Mouse (Mus musculus): ENCODE measurements around the gene Sytl1. TPM values are rescaled to one million over a fixed set of nuclear protein-coding genes. Genes with fewer than 3 reads are reported as not detected.
A peak's percentile ranks its signal among the peaks of the same experiment; 100 is the strongest.

Sytl1 gene
- polyA plus RNA-seq, 1 experiment from 2014 or later: 1.1 TPM

- no peak overlapping the region for H3K4me3 ChIP-seq (ENCODE audit: low read length)
- H3K9me3 ChIP-seq (ENCODE audit: control insufficient read depth, low read length): no peaks in the 10 kb centered on the region
Observed at GRCm38 (mm10) chr4:133257798-133258408, 5.0 kb downstream of the Sytl1 start.

GRCm38 (mm10) chr4:133257230-133257629 is 5.7 kb downstream of the Sytl1 start:
- Histone ChIP-seq H3K27ac (ENCODE audit: low read depth, low read length) (no peak overlapping the region), H3K4me3 (ENCODE audit: low read length) (peak overlapping the region; percentile 13; the same call in 1 of the 2 replicates)

More at GRCm38 (mm10) chr4:133257798-133258408, 5.0 kb downstream of the Sytl1 start:
- H3K27me3 ChIP-seq (ENCODE audit: control insufficient read depth, insufficient read depth, low read length): peaks cover 17% of the 10 kb centered on the region; the same call in 1 of the 2 replicates
- no peak for ATAC-seq (ENCODE audit: low FRiP score, low TSS enrichment)
- no peaks in the 10 kb centered on the region for H3K36me3 ChIP-seq (ENCODE audit: control insufficient read depth, insufficient read depth, low read length)
- no peak overlapping the region for H3K9ac ChIP-seq (ENCODE audit: low read depth, low read length)
- no peak overlapping the region for H3K27ac ChIP-seq (ENCODE audit: low read depth, low read length)
- no peaks in the 10 kb centered on the region for H3K4me1 ChIP-seq (ENCODE audit: control insufficient read depth, insufficient read depth, low read length)
- WGBS: 79% methylated on average over 12 of the region's 12 CpGs
- no peak overlapping the region for H3K4me2 ChIP-seq (replicated peaks; ENCODE audit: low read depth, low read length)

GRCm38 (mm10) chr4:133256820-133257219 is 6.1 kb downstream of the Sytl1 start:
- H3K9ac ChIP-seq (ENCODE audit: low read depth, low read length): peak overlapping the region; percentile 23; the same call in 1 of the 2 replicates
- peaks cover 21% of the 10 kb centered on the region for H3K27me3 ChIP-seq (ENCODE audit: control insufficient read depth, insufficient read depth, low read length)
- ATAC-seq (ENCODE audit: low FRiP score, low TSS enrichment): no peak
- 19% methylated on average over 22 of the region's 24 CpGs for WGBS
- H3K9me3 ChIP-seq (ENCODE audit: control insufficient read depth, low read length): no peaks in the 10 kb centered on the region
- peak overlapping the region; percentile 13; the same call in 1 of the 2 replicates for H3K4me3 ChIP-seq (ENCODE audit: low read length)
- no peaks in the 10 kb centered on the region for H3K36me3 ChIP-seq (ENCODE audit: control insufficient read depth, insufficient read depth, low read length)
- H3K4me1 ChIP-seq (ENCODE audit: control insufficient read depth, insufficient read depth, low read length): no peaks in the 10 kb centered on the region
- no peak overlapping the region for H3K27ac ChIP-seq (ENCODE audit: low read depth, low read length)
- H3K4me2 ChIP-seq (replicated peaks; ENCODE audit: low read depth, low read length): peak overlapping the region; percentile 25; the same call in 1 of the 2 replicates

More at GRCm38 (mm10) chr4:133257230-133257629, 5.7 kb downstream of the Sytl1 start:
- 26% methylated on average over 12 of the region's 12 CpGs for WGBS
- Histone ChIP-seq H3K36me3 (ENCODE audit: control insufficient read depth, insufficient read depth, low read length) (no peaks in the 10 kb centered on the region), H3K27me3 (ENCODE audit: control insufficient read depth, insufficient read depth, low read length) (peaks cover 17% of the 10 kb centered on the region; the same call in 1 of the 2 replicates), H3K4me2 (replicated peaks; ENCODE audit: low read depth, low read length) (peak overlapping the region; percentile 25; the same call in 1 of the 2 replicates), H3K4me1 (ENCODE audit: control insufficient read depth, insufficient read depth, low read length) (no peaks in the 10 kb centered on the region), H3K9ac (ENCODE audit: low read depth, low read length) (peak overlapping the region; percentile 23; the same call in 1 of the 2 replicates), H3K9me3 (ENCODE audit: control insufficient read depth, low read length) (no peaks in the 10 kb centered on the region)
- no peak for ATAC-seq (ENCODE audit: low FRiP score, low TSS enrichment)

GRCm38 (mm10) chr4:133255392-133255791 is 7.5 kb downstream of the Sytl1 start:
- H3K27ac ChIP-seq (ENCODE audit: low read depth, low read length): no peak overlapping the region
- H3K36me3 ChIP-seq (ENCODE audit: control insufficient read depth, insufficient read depth, low read length): no peaks in the 10 kb centered on the region
- WGBS: 79% methylated on average over 6 of the region's 6 CpGs
- H3K9ac ChIP-seq (ENCODE audit: low read depth, low read length): peak overlapping the region; percentile 18; the same call in 1 of the 2 replicates
- no peaks in the 10 kb centered on the region for H3K9me3 ChIP-seq (ENCODE audit: control insufficient read depth, low read length)
- peaks cover 8% of the 10 kb centered on the region for H3K4me1 ChIP-seq (ENCODE audit: control insufficient read depth, insufficient read depth, low read length)
- H3K4me3 ChIP-seq (ENCODE audit: low read length): no peak overlapping the region
- no peak for ATAC-seq (ENCODE audit: low FRiP score, low TSS enrichment)
- no peak overlapping the region for H3K4me2 ChIP-seq (replicated peaks; ENCODE audit: low read depth, low read length)
- H3K27me3 ChIP-seq (ENCODE audit: control insufficient read depth, insufficient read depth, low read length): peaks cover 36% of the 10 kb centered on the region

GRCm38 (mm10) chr4:133253412-133253811 is 9.5 kb downstream of the Sytl1 start:
- Histone ChIP-seq H3K4me3 (ENCODE audit: low read length) (no peak overlapping the region), H3K27me3 (ENCODE audit: control insufficient read depth, insufficient read depth, low read length) (peaks cover 44% of the 10 kb centered on the region), H3K4me1 (ENCODE audit: control insufficient read depth, insufficient read depth, low read length) (peaks cover 16% of the 10 kb centered on the region), H3K27ac (ENCODE audit: low read depth, low read length) (no peak overlapping the region), H3K9me3 (ENCODE audit: control insufficient read depth, low read length) (no peaks in the 10 kb centered on the region), H3K36me3 (ENCODE audit: control insufficient read depth, insufficient read depth, low read length) (no peaks in the 10 kb centered on the region), H3K9ac (ENCODE audit: low read depth, low read length) (no peak overlapping the region), H3K4me2 (replicated peaks; ENCODE audit: low read depth, low read length) (no peak overlapping the region)
- WGBS: 30% methylated on average over 12 of the region's 12 CpGs
- peak; percentile 29; the same call in 1 of the 2 replicates for ATAC-seq (ENCODE audit: low FRiP score, low TSS enrichment)

GRCm38 (mm10) chr4:133252089-133252488 is 10.8 kb downstream of the Sytl1 start:
- H3K9me3 ChIP-seq (ENCODE audit: control insufficient read depth, low read length): no peaks in the 10 kb centered on the region
- no peak overlapping the region for H3K9ac ChIP-seq (ENCODE audit: low read depth, low read length)
- no peak for ATAC-seq (ENCODE audit: low FRiP score, low TSS enrichment)
- no peak overlapping the region for H3K4me3 ChIP-seq (ENCODE audit: low read length)
- H3K27me3 ChIP-seq (ENCODE audit: control insufficient read depth, insufficient read depth, low read length): peaks cover 56% of the 10 kb centered on the region
- peaks cover 19% of the 10 kb centered on the region for H3K4me1 ChIP-seq (ENCODE audit: control insufficient read depth, insufficient read depth, low read length)
- no peaks in the 10 kb centered on the region for H3K36me3 ChIP-seq (ENCODE audit: control insufficient read depth, insufficient read depth, low read length)
- whole genome bisulfite sequencing: 41% methylated on average over 4 of the region's 4 CpGs
- no peak overlapping the region for H3K4me2 ChIP-seq (replicated peaks; ENCODE audit: low read depth, low read length)
- H3K27ac ChIP-seq (ENCODE audit: low read depth, low read length): no peak overlapping the region

- Histone ChIP-seq H3K9ac (ENCODE audit: low read depth, low read length) (0 out of 2 replicates have a peak overlapping the region, but pooled peaks have one; percentile 18), H3K27ac (ENCODE audit: low read depth, low read length) (no peak overlapping the region), H3K9me3 (ENCODE audit: control insufficient read depth, low read length) (no peaks in the 10 kb centered on the region), H3K27me3 (ENCODE audit: control insufficient read depth, insufficient read depth, low read length) (peaks cover 55% of the 10 kb centered on the region), H3K4me3 (ENCODE audit: low read length) (peak overlapping the region; percentile 36), H3K36me3 (ENCODE audit: control insufficient read depth, insufficient read depth, low read length) (no peaks in the 10 kb centered on the region), H3K4me1 (ENCODE audit: control insufficient read depth, insufficient read depth, low read length) (peaks cover 23% of the 10 kb centered on the region), H3K4me2 (replicated peaks; ENCODE audit: low read depth, low read length) (peak overlapping the region; percentile 74)
- no peak for ATAC-seq (ENCODE audit: low FRiP score, low TSS enrichment)
- under 1% methylated on average over 31 of the region's 31 CpGs for WGBS
Observed at GRCm38 (mm10) chr4:133251214-133251613, 11.7 kb downstream of the Sytl1 start.

- no peak overlapping the region for H3K9ac ChIP-seq (ENCODE audit: low read depth, low read length)
Observed at GRCm38 (mm10) chr4:133250609-133251008, 12.3 kb downstream of the Sytl1 start.

GRCm38 (mm10) chr4:133247806-133248449 is 15.0 kb downstream of the Sytl1 start:
- no peak overlapping the region for H3K27ac ChIP-seq (ENCODE audit: low read depth, low read length)
- 54% methylated on average over 13 of the region's 13 CpGs for WGBS
- no peaks in the 10 kb centered on the region for H3K9me3 ChIP-seq (ENCODE audit: control insufficient read depth, low read length)
- no peak overlapping the region for H3K4me3 ChIP-seq (ENCODE audit: low read length)
- peaks cover 48% of the 10 kb centered on the region for H3K27me3 ChIP-seq (ENCODE audit: control insufficient read depth, insufficient read depth, low read length)
- no peak overlapping the region for H3K4me2 ChIP-seq (replicated peaks; ENCODE audit: low read depth, low read length)
- no peak for ATAC-seq (ENCODE audit: low FRiP score, low TSS enrichment)
- no peak overlapping the region for H3K9ac ChIP-seq (ENCODE audit: low read depth, low read length)
- H3K4me1 ChIP-seq (ENCODE audit: control insufficient read depth, insufficient read depth, low read length): peaks cover 25% of the 10 kb centered on the region
- H3K36me3 ChIP-seq (ENCODE audit: control insufficient read depth, insufficient read depth, low read length): no peaks in the 10 kb centered on the region

More at GRCm38 (mm10) chr4:133250609-133251008, 12.3 kb downstream of the Sytl1 start:
- WGBS: 2% methylated on average over 22 of the region's 22 CpGs
- no peak overlapping the region for H3K27ac ChIP-seq (ENCODE audit: low read depth, low read length)
- ATAC-seq (ENCODE audit: low FRiP score, low TSS enrichment): no peak
- no peaks in the 10 kb centered on the region for H3K36me3 ChIP-seq (ENCODE audit: control insufficient read depth, insufficient read depth, low read length)
- H3K27me3 ChIP-seq (ENCODE audit: control insufficient read depth, insufficient read depth, low read length): peaks cover 51% of the 10 kb centered on the region
- H3K4me3 ChIP-seq (ENCODE audit: low read length): peak overlapping the region; percentile 36
- H3K9me3 ChIP-seq (ENCODE audit: control insufficient read depth, low read length): no peaks in the 10 kb centered on the region
- H3K4me2 ChIP-seq (replicated peaks; ENCODE audit: low read depth, low read length): peak overlapping the region; percentile 74
- H3K4me1 ChIP-seq (ENCODE audit: control insufficient read depth, insufficient read depth, low read length): peaks cover 23% of the 10 kb centered on the region

Measured in kidney, embryonic 14.5 days (tissue).